Mouse (Mus musculus) gastrocnemius, postnatal 4 days (tissue): ENCODE measurements around the gene Als2cr12. TPM values are rescaled to one million over a fixed set of nuclear protein-coding genes. Genes with fewer than 3 reads are reported as not detected.
"Not testable (repeated sequence)": the region's sequence is repeated elsewhere in the genome, so short reads cannot be mapped to it uniquely, and the experiment has no call there.

Source experiments
- DNase-seq, 2 experiments: peaks; one replicate each; pipeline ENCODE4 v3.0.0; 2021 to 2022; ENCODE audit warnings: low spot score in 2 of 2, mixed read lengths in 2 of 2
- total RNA-seq, 2 experiments: library from RNA; stranded (reverse); gene quantifications; 2 replicates each; pipeline ENCODE4 v1.2.3; 2021

Als2cr12 gene
- total RNA-seq, 2 experiments from 2014 or later = 0.36 TPM; not detected in 1

- not testable (repeated sequence) for DNase-seq
Measured at GRCm38 (mm10) chr1:58690834-58691488, 4.8 kb downstream of the Als2cr12 start.

GRCm38 (mm10) chr1:58690006-58690744 is 5.6 kb downstream of the Als2cr12 start:
- no peak for DNase-seq

- DNase-seq = no peak
Measured at GRCm38 (mm10) chr1:58689426-58689825, 6.4 kb downstream of the Als2cr12 start.

GRCm38 (mm10) chr1:58678412-58678811 is 17.4 kb downstream of the Als2cr12 start:
- not testable (repeated sequence) for DNase-seq

- DNase-seq = peak in 1 of 2 experiments; percentile 21
Measured at GRCm38 (mm10) chr1:58677575-58677974, 18.2 kb downstream of the Als2cr12 start.

GRCm38 (mm10) chr1:58675011-58675410 is 20.8 kb downstream of the Als2cr12 start:
- DNase-seq = no peak

- no peak for DNase-seq
Measured at GRCm38 (mm10) chr1:58672116-58672515, 23.7 kb downstream of the Als2cr12 start.

GRCm38 (mm10) chr1:58669635-58670034 is 26.2 kb downstream of the Als2cr12 start:
- not testable (repeated sequence) for DNase-seq

GRCm38 (mm10) chr1:58668191-58668590 is 27.6 kb downstream of the Als2cr12 start:
- no peak for DNase-seq

GRCm38 (mm10) chr1:58663365-58663764 is 32.4 kb downstream of the Als2cr12 start:
- not testable (repeated sequence) for DNase-seq

- not testable (repeated sequence) for DNase-seq
Measured at GRCm38 (mm10) chr1:58662671-58663070, 33.1 kb downstream of the Als2cr12 start.

- DNase-seq = peak; percentile 42 to 67
Measured at GRCm38 (mm10) chr1:58652480-58653403, 43.0 kb downstream of the Als2cr12 start.

GRCm38 (mm10) chr1:58651571-58652456 is 44.0 kb downstream of the Als2cr12 start:
- DNase-seq = not testable (repeated sequence)

GRCm38 (mm10) chr1:58628847-58629246 is 66.9 kb downstream of the Als2cr12 start:
- DNase-seq = not testable (repeated sequence)

- DNase-seq = no peak
Measured at GRCm38 (mm10) chr1:58621996-58622748, 73.6 kb downstream of the Als2cr12 start.

GRCm38 (mm10) chr1:58621251-58621650 is 74.5 kb downstream of the Als2cr12 start:
- no peak for DNase-seq

GRCm38 (mm10) chr1:58618766-58619165 is 77.0 kb downstream of the Als2cr12 start:
- DNase-seq = no peak

GRCm38 (mm10) chr1:58617978-58618668 is 77.7 kb downstream of the Als2cr12 start:
- no peak for DNase-seq

GRCm38 (mm10) chr1:58617076-58617475 is 78.7 kb downstream of the Als2cr12 start:
- no peak for DNase-seq
